Mouse (Mus musculus) G1E (cell line): ENCODE measurements around the gene Fancf. TPM values are rescaled to one million over a fixed set of nuclear protein-coding genes. Genes with fewer than 3 reads are reported as not detected.

Experiments used
- ATAC-seq: 2 replicates; pipeline ENCODE4 v1.8.0; 2016; ENCODE audit warnings: mild to moderate bottlenecking; ENCODE audit not compliant: insufficient number of reproducible peaks, poor library complexity, low FRiP score, severe bottlenecking; ENCODE audit errors: extremely low read depth
- DNase-seq: peaks from one replicate; pipeline ENCODE4 v3.0.0; 2012; ENCODE audit warnings: low spot score
- H3K27me3 ChIP-seq: 2 replicates; pipeline ENCODE4 v1.6.1; 2012; ENCODE audit warnings: mild to moderate bottlenecking, low read length, inconsistent platforms; ENCODE audit not compliant: insufficient read depth
- H3K36me3 ChIP-seq: replicated peaks from 2 replicates; pipeline ENCODE3; 2012; ENCODE audit warnings: mild to moderate bottlenecking, inconsistent platforms
- H3K4me1 ChIP-seq: 2 replicates; pipeline ENCODE4 v1.6.1; 2012; ENCODE audit warnings: low read depth, low read length, inconsistent platforms, mixed read lengths; ENCODE audit not compliant: insufficient read depth
- H3K4me3 ChIP-seq: 2 replicates; pipeline ENCODE4 v1.5.1; 2012; ENCODE audit warnings: low read depth, mild to moderate bottlenecking, inconsistent platforms, low read length, moderate library complexity, mixed read lengths
- H3K9me3 ChIP-seq: replicated peaks from 2 replicates; pipeline ENCODE4 v1.6.1; 2012; ENCODE audit warnings: inconsistent platforms
- CTCF ChIP-seq: IDR thresholded peaks from 2 replicates; pipeline ENCODE4 v1.5.1; 2012; ENCODE audit warnings: low read depth, low read length, inconsistent platforms, mixed read lengths
- GATA1 ChIP-seq: IDR thresholded peaks from 2 replicates; pipeline ENCODE4 v1.6.1; 2012; ENCODE audit warnings: borderline replicate concordance, low read length, inconsistent platforms, mixed read lengths
- GATA2 ChIP-seq: IDR thresholded peaks from 2 replicates; pipeline ENCODE4 v1.6.1; 2012; ENCODE audit warnings: low read depth, low read length, inconsistent platforms, borderline replicate concordance
- POLR2AphosphoS5 ChIP-seq: IDR thresholded peaks from 2 replicates; pipeline ENCODE4 v1.6.1; 2012; ENCODE audit warnings: low read depth, low read length, inconsistent platforms; ENCODE audit not compliant: insufficient replicate concordance
- TAL1 ChIP-seq: conservative IDR thresholded peaks from 2 replicates; pipeline ENCODE4 v1.6.1; 2012; ENCODE audit warnings: low read depth, low read length, inconsistent platforms, mixed read lengths
- polyA plus RNA-seq: library from polyadenylated mRNA; stranded (reverse); fragments of >175 nt; gene quantifications from 2 replicates; pipeline ENCODE4 v1.2.3, GENCODE M21; 2012
- total RNA-seq, 2 experiments: library from RNA; stranded (forward) in 1 of 2; stranded (reverse) in 1 of 2; fragments of 200-1000 nt in 1 of 2; fragments of >200 nt in 1 of 2; fragmentation: Nextera tagmentation in 1 of 2; gene quantifications; 2 replicates each; pipeline ENCODE4 v1.2.3; 2014 to 2017

Gene Fancf
- total and polyA plus RNA-seq, 3 experiments, result 12.6 to 20.4 (median 18.3) TPM

GRCm38 (mm10) chr7:51876316-51876715 is 14.2 kb upstream of the Fancf start:
- H3K36me3 ChIP-seq, result peaks cover 14% of the 10 kb centered on the region
- no peaks in the 10 kb centered on the region; the same call in 1 of the 2 replicates for H3K27me3 ChIP-seq
- TF ChIP-seq GATA1 (no peak), CTCF (no peak), GATA2 (no peak), POLR2AphosphoS5 (no peak), TAL1 (no peak)
- ATAC-seq (no peak), DNase-seq (no peak)
- no peak overlapping the region for H3K4me3 ChIP-seq
- H3K4me1 ChIP-seq, result no peaks in the 10 kb centered on the region
- H3K9me3 ChIP-seq, result no peaks in the 10 kb centered on the region

GRCm38 (mm10) chr7:51872597-51872996 is 10.5 kb upstream of the Fancf start:
- Histone ChIP-seq H3K4me3 (no peak overlapping the region), H3K4me1 (no peaks in the 10 kb centered on the region), H3K27me3 (no peaks in the 10 kb centered on the region), H3K36me3 (peaks cover 24% of the 10 kb centered on the region), H3K9me3 (no peaks in the 10 kb centered on the region)
- DNase-seq, result no peak
- no peak for ATAC-seq
- no peak for TF ChIP-seq GATA2
- no peak for TF ChIP-seq CTCF
- TF ChIP-seq GATA1, result no peak
- TF ChIP-seq POLR2AphosphoS5, result no peak
- no peak for TF ChIP-seq TAL1

- no peak for ATAC-seq
- H3K4me1 ChIP-seq, result no peaks in the 10 kb centered on the region
- DNase-seq, result no peak
- H3K9me3 ChIP-seq, result no peaks in the 10 kb centered on the region
- H3K36me3 ChIP-seq, result peaks cover 28% of the 10 kb centered on the region
- H3K4me3 ChIP-seq, result no peak overlapping the region
- H3K27me3 ChIP-seq, result no peaks in the 10 kb centered on the region
- TF ChIP-seq GATA1 (no peak), TAL1 (no peak), POLR2AphosphoS5 (no peak), CTCF (no peak), GATA2 (no peak)
Observed at GRCm38 (mm10) chr7:51872041-51872440, 10.0 kb upstream of the Fancf start.

- TF ChIP-seq GATA2 (no peak), POLR2AphosphoS5 (no peak), GATA1 (no peak), TAL1 (no peak), CTCF (no peak)
- ATAC-seq (no peak), DNase-seq (no peak)
- H3K4me3 ChIP-seq, result no peak overlapping the region
- H3K4me1 ChIP-seq, result peaks cover 17% of the 10 kb centered on the region
- no peaks in the 10 kb centered on the region for H3K9me3 ChIP-seq
- H3K27me3 ChIP-seq, result no peaks in the 10 kb centered on the region
- H3K36me3 ChIP-seq, result peaks cover 44% of the 10 kb centered on the region
Observed at GRCm38 (mm10) chr7:51867983-51868382, 5.9 kb upstream of the Fancf start.

GRCm38 (mm10) chr7:51865336-51865735 is 3.3 kb upstream of the Fancf start:
- ATAC-seq, result no peak
- Histone ChIP-seq H3K36me3 (peaks cover 44% of the 10 kb centered on the region), H3K4me3 (no peak overlapping the region), H3K4me1 (peaks cover 31% of the 10 kb centered on the region), H3K27me3 (no peaks in the 10 kb centered on the region), H3K9me3 (no peaks in the 10 kb centered on the region)
- no peak for DNase-seq
- TF ChIP-seq TAL1 (no peak), CTCF (no peak), POLR2AphosphoS5 (no peak), GATA1 (no peak), GATA2 (no peak)

- TF ChIP-seq GATA1 (no peak), GATA2 (no peak), CTCF (no peak), POLR2AphosphoS5 (no peak), TAL1 (no peak)
- DNase-seq (peak; percentile 4), ATAC-seq (no peak)
- Histone ChIP-seq H3K9me3 (no peaks in the 10 kb centered on the region), H3K36me3 (peaks cover 42% of the 10 kb centered on the region), H3K27me3 (no peaks in the 10 kb centered on the region), H3K4me3 (peak overlapping the region; percentile 88), H3K4me1 (peaks cover 49% of the 10 kb centered on the region)
Observed at GRCm38 (mm10) chr7:51862842-51863241, 775 bp upstream of the Fancf start.
